Mouse (Mus musculus): ENCODE results near the gene Ttc28. TPM values are rescaled to one million over a fixed set of nuclear protein-coding genes. Genes with fewer than 3 reads are reported as not detected.
"Not testable (repeated sequence)": the region's sequence is repeated elsewhere in the genome, so short reads cannot be mapped to it uniquely, and the experiment has no call there.

The Ttc28 gene
- polyA plus RNA-seq, 1 experiment from 2014 or later: 3.5 TPM

GRCm38 (mm10) chr5:110875286-110875685, 4.3 kb upstream of the Ttc28 start:
- TF ChIP-seq CTCF (IDR thresholded peaks at IDR 0.05; ENCODE audit: low read depth) (no peak), EP300 (optimal IDR thresholded peaks at IDR 0.05) (no peak)
- H3K36me3 ChIP-seq (ENCODE audit: control insufficient read depth, insufficient read depth, low read length): no peaks in the 10 kb centered on the region
- H3K4me1 ChIP-seq (replicated peaks; ENCODE audit: control insufficient read depth, insufficient read depth): no peaks in the 10 kb centered on the region
- WGBS: 100% methylated on average over 1 of the region's 1 CpGs
- no peak for DNase-seq (ENCODE audit: low spot score)
- no peak; the same call in 1 of the 2 replicates for ATAC-seq (ENCODE audit: low FRiP score, low TSS enrichment)
- H3K4me2 ChIP-seq (replicated peaks; ENCODE audit: low read depth): no peak overlapping the region
- H3K9me3 ChIP-seq (ENCODE audit: control insufficient read depth, low read length): no peaks in the 10 kb centered on the region
- H3K27me3 ChIP-seq (ENCODE audit: control insufficient read depth, insufficient read depth, low read length): no peaks in the 10 kb centered on the region
- no peak overlapping the region for H3K9ac ChIP-seq (ENCODE audit: low read length)
- no peak overlapping the region for H3K4me3 ChIP-seq (ENCODE audit: low read depth, low read length)
- H3K27ac ChIP-seq (replicated peaks): no peak overlapping the region

GRCm38 (mm10) chr5:110877666-110878505, 1.7 kb upstream of the Ttc28 start:
- DNase-seq (ENCODE audit: low spot score) (no peak), ATAC-seq (ENCODE audit: low FRiP score, low TSS enrichment) (no peak)
- Histone ChIP-seq H3K36me3 (ENCODE audit: control insufficient read depth, insufficient read depth, low read length) (no peaks in the 10 kb centered on the region), H3K27me3 (ENCODE audit: control insufficient read depth, insufficient read depth, low read length) (no peaks in the 10 kb centered on the region), H3K9me3 (ENCODE audit: control insufficient read depth, low read length) (no peaks in the 10 kb centered on the region), H3K4me1 (replicated peaks; ENCODE audit: control insufficient read depth, insufficient read depth) (no peaks in the 10 kb centered on the region), H3K4me3 (ENCODE audit: low read depth, low read length) (no peak overlapping the region), H3K27ac (replicated peaks) (no peak overlapping the region), H3K4me2 (replicated peaks; ENCODE audit: low read depth) (no peak overlapping the region), H3K9ac (ENCODE audit: low read length) (no peak overlapping the region)
- 97% methylated on average over 5 of the region's 5 CpGs for WGBS
- TF ChIP-seq EP300 (optimal IDR thresholded peaks at IDR 0.05): no peak
- TF ChIP-seq CTCF (IDR thresholded peaks at IDR 0.05; ENCODE audit: low read depth): no peak

- H3K9me3 ChIP-seq (ENCODE audit: control insufficient read depth, low read length); H3K27ac ChIP-seq (replicated peaks); H3K4me2 ChIP-seq (replicated peaks; ENCODE audit: low read depth); ATAC-seq (ENCODE audit: low FRiP score, low TSS enrichment); H3K4me1 ChIP-seq (replicated peaks; ENCODE audit: control insufficient read depth, insufficient read depth); DNase-seq (ENCODE audit: low spot score); H3K9ac ChIP-seq (ENCODE audit: low read length); H3K4me3 ChIP-seq (ENCODE audit: low read depth, low read length); H3K27me3 ChIP-seq (ENCODE audit: control insufficient read depth, insufficient read depth, low read length); H3K36me3 ChIP-seq (ENCODE audit: control insufficient read depth, insufficient read depth, low read length): not testable (repeated sequence)
- WGBS: 95% methylated on average over 1 of the region's 1 CpGs
Observed at GRCm38 (mm10) chr5:110878526-110878925, 1.1 kb upstream of the Ttc28 start.

- H3K4me1 ChIP-seq (replicated peaks; ENCODE audit: control insufficient read depth, insufficient read depth): no peaks in the 10 kb centered on the region
- 62% methylated on average over 7 of the region's 7 CpGs for WGBS
- no peak for ATAC-seq (ENCODE audit: low FRiP score, low TSS enrichment)
Observed at GRCm38 (mm10) chr5:110879042-110879441, 561 bp upstream of the Ttc28 start.

DNA sequence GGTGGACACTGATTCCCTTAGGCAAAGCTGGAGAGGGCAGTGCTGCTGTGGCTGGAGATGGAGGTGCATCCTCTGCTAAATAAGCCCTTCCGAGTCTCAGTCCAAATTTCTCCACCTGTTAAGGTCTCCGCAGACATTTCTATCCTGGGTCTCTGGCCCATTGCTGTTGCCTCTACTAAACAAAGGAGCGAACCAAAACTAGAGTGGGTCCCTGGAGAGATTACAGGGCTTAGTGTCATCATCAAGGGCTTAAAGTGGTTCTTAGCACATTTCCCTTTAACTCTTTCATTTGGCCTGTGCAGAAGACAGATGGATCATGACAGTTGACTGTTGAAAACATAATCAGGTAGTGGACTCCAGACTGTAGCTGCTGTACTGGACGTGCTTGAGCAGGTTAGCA, 9.0 kb downstream of the Ttc28 start:
- 85% methylated on average over 4 of the region's 4 CpGs for WGBS
- H3K4me3 ChIP-seq (ENCODE audit: low read depth, low read length): no peak overlapping the region
- no peak for ATAC-seq (ENCODE audit: low FRiP score, low TSS enrichment)

More at GRCm38 (mm10) chr5:110879042-110879441, 561 bp upstream of the Ttc28 start:
- Histone ChIP-seq H3K9ac (ENCODE audit: low read length) (peak overlapping the region; percentile 85), H3K4me3 (ENCODE audit: low read depth, low read length) (peak overlapping the region; percentile 72), H3K27ac (replicated peaks) (peak overlapping the region; percentile 77), H3K9me3 (ENCODE audit: control insufficient read depth, low read length) (no peaks in the 10 kb centered on the region), H3K4me2 (replicated peaks; ENCODE audit: low read depth) (peak overlapping the region; percentile 82), H3K36me3 (ENCODE audit: control insufficient read depth, insufficient read depth, low read length) (no peaks in the 10 kb centered on the region), H3K27me3 (ENCODE audit: control insufficient read depth, insufficient read depth, low read length) (no peaks in the 10 kb centered on the region)
- no peak for DNase-seq (ENCODE audit: low spot score)
- TF ChIP-seq CTCF (IDR thresholded peaks at IDR 0.05; ENCODE audit: low read depth) (no peak), EP300 (optimal IDR thresholded peaks at IDR 0.05) (no peak)

DNA sequence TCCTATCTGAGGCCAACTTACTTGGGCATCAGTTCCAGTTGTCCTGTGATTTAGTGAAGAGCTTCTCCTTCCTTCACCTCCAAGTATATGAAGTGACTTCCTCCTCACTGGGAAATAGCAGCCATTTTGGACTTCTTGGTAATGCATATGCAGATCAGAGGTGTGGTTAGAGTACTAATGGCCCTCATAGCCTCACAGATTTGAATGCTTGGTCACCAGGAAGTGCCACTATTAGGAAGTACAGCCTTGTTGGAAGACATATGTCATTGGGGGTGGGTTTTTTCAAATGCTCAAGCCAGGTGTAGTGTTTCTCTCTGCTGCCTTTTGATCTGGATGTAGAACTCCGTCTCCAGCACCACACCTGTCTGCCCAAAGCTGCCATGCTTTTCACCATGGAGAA, 10.3 kb downstream of the Ttc28 start:
- H3K9me3 ChIP-seq (ENCODE audit: control insufficient read depth, low read length): no peaks in the 10 kb centered on the region
- ATAC-seq (ENCODE audit: low FRiP score, low TSS enrichment) (no peak), DNase-seq (ENCODE audit: low spot score) (no peak)
- no peaks in the 10 kb centered on the region for H3K4me1 ChIP-seq (replicated peaks; ENCODE audit: control insufficient read depth, insufficient read depth)
- TF ChIP-seq EP300 (optimal IDR thresholded peaks at IDR 0.05) (no peak), CTCF (IDR thresholded peaks at IDR 0.05; ENCODE audit: low read depth) (no peak)
- no peaks in the 10 kb centered on the region for H3K27me3 ChIP-seq (ENCODE audit: control insufficient read depth, insufficient read depth, low read length)
- 73% methylated on average over 1 of the region's 1 CpGs for WGBS
- H3K27ac ChIP-seq (replicated peaks): no peak overlapping the region
- H3K36me3 ChIP-seq (ENCODE audit: control insufficient read depth, insufficient read depth, low read length): no peaks in the 10 kb centered on the region
- no peak overlapping the region for H3K9ac ChIP-seq (ENCODE audit: low read length)
- no peak overlapping the region for H3K4me2 ChIP-seq (replicated peaks; ENCODE audit: low read depth)
- no peak overlapping the region for H3K4me3 ChIP-seq (ENCODE audit: low read depth, low read length)

More for the DNA sequence above, 9.0 kb downstream of the Ttc28 start:
- no peaks in the 10 kb centered on the region for H3K36me3 ChIP-seq (ENCODE audit: control insufficient read depth, insufficient read depth, low read length)
- no peak overlapping the region for H3K4me2 ChIP-seq (replicated peaks; ENCODE audit: low read depth)
- H3K27me3 ChIP-seq (ENCODE audit: control insufficient read depth, insufficient read depth, low read length): no peaks in the 10 kb centered on the region
- TF ChIP-seq EP300 (optimal IDR thresholded peaks at IDR 0.05) (no peak), CTCF (IDR thresholded peaks at IDR 0.05; ENCODE audit: low read depth) (no peak)
- no peaks in the 10 kb centered on the region for H3K4me1 ChIP-seq (replicated peaks; ENCODE audit: control insufficient read depth, insufficient read depth)
- no peak overlapping the region for H3K27ac ChIP-seq (replicated peaks)
- no peak overlapping the region for H3K9ac ChIP-seq (ENCODE audit: low read length)
- no peaks in the 10 kb centered on the region for H3K9me3 ChIP-seq (ENCODE audit: control insufficient read depth, low read length)
- no peak for DNase-seq (ENCODE audit: low spot score)

Measured in stomach, postnatal 0 days (tissue).